Mouse (Mus musculus): ENCODE data around the gene Capn2.

- TF ChIP-seq CTCF (IDR thresholded peaks at IDR 0.05): no peak
- no peak for TF ChIP-seq EP300 (IDR thresholded peaks at IDR 0.05)
Observed at GRCm38 (mm10) chr1:182535080-182535481, 17.7 kb upstream of the Capn2 start.
